Mouse (Mus musculus) CH12.LX (cell line): ENCODE data around the gene Tmem150a. TPM values are rescaled to one million over a fixed set of nuclear protein-coding genes. Genes with fewer than 3 reads are reported as not detected.

Source experiments
- DNase-seq: peaks from one replicate; pipeline ENCODE4 v3.0.0-alpha.2; 2013; ENCODE audit errors: extremely low read depth
- H3K27ac ChIP-seq: 2 replicates; pipeline ENCODE4 v1.5.1; 2012; ENCODE audit warnings: low read depth, mild to moderate bottlenecking, control low read depth, moderate library complexity; ENCODE audit not compliant: insufficient read depth
- H3K27me3 ChIP-seq: replicated peaks from 2 replicates; pipeline ENCODE3; 2012; ENCODE audit warnings: inconsistent platforms
- H3K36me3 ChIP-seq, 2 experiments: replicated peaks in 1 of 2; 2 replicates each; pipeline versions ENCODE3 to v1.6.1; 2012; ENCODE audit warnings: inconsistent platforms in 1 of 2, low read length in 1 of 2, mild to moderate bottlenecking in 1 of 2, mixed read lengths in 1 of 2, moderate library complexity in 1 of 2; ENCODE audit not compliant: control insufficient read depth in 1 of 2, insufficient read depth in 1 of 2
- H3K4me1 ChIP-seq, 2 experiments: 2 replicates each; pipeline ENCODE4 v1.6.1; 2012; ENCODE audit warnings: inconsistent platforms in 1 of 2, moderate library complexity in 1 of 2; ENCODE audit not compliant: insufficient read depth in 2 of 2, control insufficient read depth in 1 of 2
- H3K4me2 ChIP-seq: 2 replicates; pipeline ENCODE4 v1.6.1; 2012; ENCODE audit warnings: low read depth, mild to moderate bottlenecking, control low read depth; ENCODE audit not compliant: poor library complexity, insufficient read depth, severe bottlenecking
- H3K4me3 ChIP-seq, 3 experiments: fragments of 150-350 bp in 1 of 3; sonication (generic) in 1 of 3; replicated peaks in 1 of 3; 2 replicates each; pipeline versions ENCODE3 to v1.5.1; 2011 to 2012; ENCODE audit warnings: low read depth in 2 of 3, low read length in 2 of 3, mild to moderate bottlenecking in 2 of 3, moderate library complexity in 2 of 3, control low read depth in 1 of 3, improper control_type of control experiment in 1 of 3, inconsistent platforms in 1 of 3, mixed read lengths in 1 of 3; ENCODE audit not compliant: poor library complexity in 1 of 3
- H3K79me2 ChIP-seq: replicated peaks from 2 replicates; pipeline ENCODE4 v1.6.1; 2012; ENCODE audit warnings: mild to moderate bottlenecking, moderate library complexity; ENCODE audit not compliant: control insufficient read depth, poor library complexity, insufficient read depth, severe bottlenecking; ENCODE audit errors: extremely low read depth
- H3K9ac ChIP-seq: 2 replicates; pipeline ENCODE4 v1.6.1; 2012; ENCODE audit warnings: low read depth, mild to moderate bottlenecking, control low read depth, moderate library complexity; ENCODE audit not compliant: insufficient read depth
- H3K9me3 ChIP-seq: replicated peaks from 2 replicates; pipeline ENCODE3; 2012; ENCODE audit warnings: low read length, inconsistent platforms, mixed read lengths
- CHD2 ChIP-seq: IDR thresholded peaks from 2 replicates; pipeline ENCODE4 v1.6.1; 2011; ENCODE audit warnings: low read length, improper control_type of control experiment
- E2F4 ChIP-seq: IDR thresholded peaks from 2 replicates; pipeline ENCODE4 v1.6.1; 2011; ENCODE audit warnings: low read depth, low read length, improper control_type of control experiment; ENCODE audit not compliant: insufficient replicate concordance
- EP300 ChIP-seq: IDR thresholded peaks from 2 replicates; pipeline ENCODE4 v1.6.1; 2011; ENCODE audit warnings: low read length, improper control_type of control experiment
- GABPA ChIP-seq: IDR thresholded peaks from 2 replicates; pipeline ENCODE4 v1.6.1; 2012; ENCODE audit warnings: low read depth, low read length, improper control_type of control experiment, inconsistent platforms; ENCODE audit not compliant: insufficient replicate concordance
- HCFC1 ChIP-seq: IDR thresholded peaks from 2 replicates; pipeline ENCODE4 v1.6.1; 2012; ENCODE audit warnings: low read depth, mild to moderate bottlenecking, inconsistent platforms, low read length, improper control_type of control experiment
- JUN ChIP-seq: IDR thresholded peaks from 2 replicates; pipeline ENCODE4 v1.6.1; 2011; ENCODE audit warnings: low read depth, mild to moderate bottlenecking, low read length, improper control_type of control experiment, moderate library complexity; ENCODE audit not compliant: insufficient read depth
- MEF2A ChIP-seq: IDR thresholded peaks from 2 replicates; pipeline ENCODE4 v1.6.1; 2014; ENCODE audit warnings: low read depth, mild to moderate bottlenecking, inconsistent platforms, low read length, improper control_type of control experiment, borderline replicate concordance
- MYC ChIP-seq: IDR thresholded peaks from 2 replicates; pipeline ENCODE4 v1.6.1; 2011; ENCODE audit warnings: low read depth, mild to moderate bottlenecking, improper control_type of control experiment, low read length
- POLR2AphosphoS2 ChIP-seq: IDR thresholded peaks from 2 replicates; pipeline ENCODE4 v1.6.1; 2011; ENCODE audit warnings: low read depth, low read length, improper control_type of control experiment
- TBP ChIP-seq: conservative IDR thresholded peaks from 2 replicates; pipeline ENCODE4 v1.6.1; 2011; ENCODE audit warnings: low read depth, low read length, improper control_type of control experiment
- UBTF ChIP-seq: IDR thresholded peaks from 2 replicates; pipeline ENCODE4 v1.6.1; 2012; ENCODE audit warnings: low read depth, mild to moderate bottlenecking, inconsistent platforms, low read length, improper control_type of control experiment, moderate library complexity
- ZMIZ1 ChIP-seq: IDR thresholded peaks from 2 replicates; pipeline ENCODE4 v1.6.1; 2012; ENCODE audit warnings: low read depth, mild to moderate bottlenecking, inconsistent platforms, low read length, improper control_type of control experiment
- dilution Hi-C: fragments of 300-500 bp; cut with MboI; formaldehyde crosslinking; loops from 2 replicates; pipeline ENCODE4 v1.14.3; 2020; ENCODE audit warnings: low sequenced_read_pairs; ENCODE audit not compliant: extremely low pct_unique_long_range_greater_than_20kb, extremely low pct_ligation_motif_present
- in situ Hi-C: fragments of 300-500 bp; cut with MboI; formaldehyde crosslinking; loops from 3 replicates; pipeline ENCODE4 v1.14.3; 2019; ENCODE audit warnings: low sequenced_read_pairs, low pct_ligation_motif_present, low pct_unique_long_range_greater_than_20kb, mixed read lengths
- polyA plus RNA-seq: library from polyadenylated mRNA; unstranded; fragments of >175 nt; gene quantifications from 2 replicates; pipeline ENCODE4 v1.2.1, GENCODE M21; 2012; ENCODE audit warnings: low read depth; ENCODE audit not compliant: insufficient read length
- total RNA-seq, 2 experiments: library from RNA; depleted of rRNA; stranded (reverse); fragments of 300-350 nt in 1 of 2; fragments of >200 nt in 1 of 2; gene quantifications; 2 replicates each; pipeline ENCODE4 v1.2.3; 2012 to 2014

Tmem150a gene
- total and polyA plus RNA-seq, 3 experiments, result 0.24 to 0.93 (median 0.59) TPM

- in situ Hi-C loops, result no loop called here
- DNase-seq, result no peak
- no peaks in the 10 kb centered on the region for H3K9me3 ChIP-seq
- H3K9ac ChIP-seq, result no peak overlapping the region
- H3K27ac ChIP-seq, result no peak overlapping the region
- no peak overlapping the region for H3K4me2 ChIP-seq
- TF ChIP-seq TBP, result no peak
- TF ChIP-seq, all 38 proteins: peak for 0
- H3K4me1 ChIP-seq, result peaks cover 2 to 16% of the 10 kb centered on the region in 2 experiments
- dilution Hi-C loops, result no loop called here
- H3K79me2 ChIP-seq, result no peaks in the 10 kb centered on the region
- peaks cover 10% of the 10 kb centered on the region for H3K27me3 ChIP-seq
- H3K4me3 ChIP-seq, result no peak overlapping the region
- H3K36me3 ChIP-seq, result peaks cover 7 to 46% of the 10 kb centered on the region in 2 experiments
Observed at GRCm38 (mm10) chr6:72383952-72384351, 28.7 kb downstream of the Tmem150a start.

GRCm38 (mm10) chr6:72385258-72385657 lies 30.0 kb downstream of the Tmem150a start:
- no peaks in the 10 kb centered on the region for H3K27me3 ChIP-seq
- H3K4me1 ChIP-seq, result peaks cover 3 to 12% of the 10 kb centered on the region in 2 experiments
- in situ Hi-C loops, result no loop called here
- no peak for DNase-seq
- dilution Hi-C loops, result no loop called here
- no peak overlapping the region for H3K4me2 ChIP-seq
- H3K79me2 ChIP-seq, result no peaks in the 10 kb centered on the region
- peaks cover 7 to 47% of the 10 kb centered on the region in 2 experiments for H3K36me3 ChIP-seq
- H3K4me3 ChIP-seq, result no peak overlapping the region
- TF ChIP-seq MEF2A (no peak), E2F4 (no peak), JUN (no peak), EP300 (no peak), MYC (no peak), ZMIZ1 (no peak), HCFC1 (no peak), UBTF (no peak)
- no peak overlapping the region for H3K9ac ChIP-seq
- H3K27ac ChIP-seq, result no peak overlapping the region
- no peaks in the 10 kb centered on the region for H3K9me3 ChIP-seq

- Histone ChIP-seq H3K9ac (no peak overlapping the region), H3K79me2 (no peaks in the 10 kb centered on the region), H3K4me1 (peaks cover 3 to 16% of the 10 kb centered on the region in 2 experiments), H3K4me2 (no peak overlapping the region), H3K4me3 (no peak overlapping the region), H3K36me3 (peaks cover 7 to 47% of the 10 kb centered on the region in 2 experiments), H3K9me3 (peaks cover 2% of the 10 kb centered on the region), H3K27me3 (no peaks in the 10 kb centered on the region), H3K27ac (no peak overlapping the region)
- in situ Hi-C loops, result no loop called here
- DNase-seq, result no peak
- dilution Hi-C loops, result no loop called here
- TF ChIP-seq MEF2A (no peak), POLR2AphosphoS2 (no peak), MYC (no peak), GABPA (no peak), CHD2 (no peak)
Observed at GRCm38 (mm10) chr6:72386561-72386960, 31.3 kb downstream of the Tmem150a start.
